Mouse (Mus musculus) thymus, postnatal 0 days (tissue): ENCODE data around the gene Mettl18. TPM values are rescaled to one million over a fixed set of nuclear protein-coding genes. Genes with fewer than 3 reads are reported as not detected.
"Not testable (repeated sequence)": the region's sequence is repeated elsewhere in the genome, so short reads cannot be mapped to it uniquely, and the experiment has no call there.

Experiments used
- DNase-seq: peaks from one replicate; pipeline ENCODE4 v3.0.0-alpha.2; 2015; ENCODE audit warnings: low spot score
- polyA plus RNA-seq: library from polyadenylated mRNA; unstranded; fragments of >200 nt; fragmentation: Nextera tagmentation; extraction: Ambion mirVana; gene quantifications from 2 replicates; pipeline ENCODE4 v1.2.1, GENCODE M21; 2015

The Mettl18 gene
- polyA plus RNA-seq: 16.0 and 17.3 TPM in 2 replicates

DNA sequence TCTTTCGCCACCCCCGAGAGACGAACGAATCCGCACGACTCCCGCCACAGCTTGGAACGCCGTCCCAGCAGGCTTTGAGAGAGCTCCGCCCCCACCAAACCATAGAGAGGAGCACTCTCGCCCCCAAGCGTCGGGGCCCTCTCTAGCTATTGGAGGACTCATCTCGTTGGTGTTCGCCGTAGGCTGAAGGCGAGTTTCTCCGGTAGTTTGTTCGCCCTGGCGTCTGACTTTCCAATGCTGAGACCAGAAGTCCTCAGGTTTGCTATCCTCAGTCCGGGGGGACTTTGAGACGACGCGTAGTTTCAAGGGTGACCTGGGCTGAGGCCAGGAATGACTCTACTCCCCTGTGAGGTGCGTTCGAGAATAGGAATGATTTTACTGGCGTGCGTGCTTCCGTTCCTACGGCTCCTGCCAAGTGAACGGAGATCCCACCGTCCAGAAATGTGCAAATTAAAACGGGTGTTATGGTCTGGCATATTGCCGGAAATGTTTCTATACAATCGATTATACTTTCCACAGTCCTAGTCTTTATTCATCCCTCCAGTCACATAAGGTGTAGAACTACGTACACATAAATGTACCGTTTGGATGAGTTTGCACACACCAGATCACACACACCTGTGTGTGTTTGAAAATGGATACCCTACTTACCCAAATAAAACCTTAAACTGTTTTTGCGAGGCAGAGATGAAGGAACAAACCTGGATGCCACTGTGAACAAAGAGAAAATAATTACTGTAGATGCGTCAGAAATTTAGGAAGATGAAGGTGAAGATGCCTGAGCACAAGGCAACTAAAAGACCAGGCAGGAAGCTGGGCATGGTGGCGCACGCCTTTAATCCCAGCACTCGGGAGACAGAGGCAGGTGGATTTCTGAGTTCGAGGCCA is at the start of gene Mettl18, which contains the start of gene BC055324:
TSS of gene Mettl18 (plus strand) at position 169 of the 888 bp plus-strand sequence.
TSS of gene BC055324 (minus strand) at position 76 of the 888 bp plus-strand sequence.
- DNase-seq: peak; percentile 92

DNA sequence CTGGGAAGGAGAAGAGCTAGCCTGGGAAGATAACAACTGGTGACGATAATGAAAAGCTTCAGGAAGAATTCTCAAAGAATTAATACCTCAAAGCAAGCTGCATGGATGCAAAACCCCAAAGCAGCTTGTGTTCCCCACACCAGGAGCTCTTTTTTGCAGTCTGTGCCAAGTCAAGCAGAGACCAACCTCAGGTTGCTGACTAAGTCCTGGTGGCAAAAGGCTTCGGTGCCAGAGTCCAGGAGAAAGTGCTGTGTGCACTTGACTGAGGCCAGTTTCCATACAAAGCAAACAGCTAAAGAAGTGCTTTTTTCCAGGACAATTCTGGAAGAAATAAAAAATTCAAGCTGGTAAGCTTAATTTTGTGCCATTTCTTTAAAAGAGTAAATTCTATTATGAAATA is 41.3 kb upstream of the Mettl18 start:
- no peak for DNase-seq

DNA sequence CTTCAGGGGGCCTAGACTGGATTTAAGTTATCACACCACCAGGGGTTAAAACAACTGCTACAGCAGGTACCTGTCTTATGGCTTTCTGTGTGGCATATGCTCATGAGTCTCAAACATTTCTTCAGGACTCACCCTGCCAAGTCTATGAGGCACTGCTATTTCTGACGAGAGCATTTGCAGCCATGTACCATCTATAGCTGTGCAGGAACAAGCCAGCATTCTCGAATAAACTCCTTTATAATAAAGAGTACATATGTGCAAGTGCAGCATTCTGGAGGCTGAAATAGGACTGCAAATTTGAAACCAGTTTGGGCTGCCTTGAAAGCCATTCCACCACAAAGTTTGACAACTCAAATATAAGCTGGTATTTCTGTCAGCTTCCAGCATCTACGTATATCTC is 36.7 kb upstream of the Mettl18 start:
- no peak for DNase-seq

DNA sequence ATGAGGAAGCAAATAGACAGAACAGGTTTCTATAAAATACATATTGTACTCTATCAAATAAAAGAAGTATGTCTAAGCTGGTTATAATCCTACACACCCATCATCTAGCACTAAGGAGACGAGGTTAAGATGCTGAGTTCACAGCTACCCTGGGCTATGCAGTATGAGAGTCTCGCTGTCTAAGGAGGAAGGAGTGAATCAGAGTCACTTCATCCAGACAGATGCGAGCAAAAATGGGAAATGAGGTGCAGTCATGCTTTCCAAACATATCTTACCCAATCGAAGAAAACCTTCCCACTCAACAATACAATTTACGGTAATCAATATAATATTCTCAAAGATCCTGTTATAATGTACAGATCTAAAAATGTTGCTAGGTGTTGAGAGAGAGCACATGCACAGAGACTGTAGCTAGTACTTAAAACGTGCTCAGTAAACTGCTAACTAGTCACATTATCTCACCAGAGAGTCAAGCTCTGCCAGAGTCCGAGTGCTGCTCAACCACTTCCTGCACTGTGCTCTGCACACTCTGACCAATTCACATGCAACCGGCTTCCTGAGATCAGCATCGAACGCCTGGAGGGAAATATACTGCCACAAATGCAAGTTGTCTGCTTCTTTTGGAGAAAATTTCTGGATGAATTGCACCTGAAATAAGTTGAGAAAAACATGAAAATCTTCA is 30.5 kb upstream of the Mettl18 start:
- no peak for DNase-seq

DNA sequence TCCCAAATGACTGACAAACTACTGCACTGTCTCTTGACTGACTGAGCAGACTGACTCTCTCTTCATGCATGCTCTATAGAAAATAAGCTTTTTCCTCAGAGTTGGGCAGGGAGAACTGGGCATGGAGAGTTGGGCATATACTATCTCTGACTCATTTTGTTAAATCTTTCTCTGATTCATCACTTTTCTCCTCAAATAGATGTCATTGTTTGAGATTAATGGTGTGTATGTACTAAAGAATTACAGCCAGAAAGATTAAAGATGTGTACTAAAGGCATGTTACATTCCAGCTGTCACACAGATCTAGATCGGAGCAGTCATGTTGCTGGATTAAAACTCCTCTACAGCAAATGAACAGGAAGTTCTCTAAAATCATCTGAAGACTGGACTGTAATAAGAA is 20.2 kb upstream of the Mettl18 start:
- DNase-seq: no peak

DNA sequence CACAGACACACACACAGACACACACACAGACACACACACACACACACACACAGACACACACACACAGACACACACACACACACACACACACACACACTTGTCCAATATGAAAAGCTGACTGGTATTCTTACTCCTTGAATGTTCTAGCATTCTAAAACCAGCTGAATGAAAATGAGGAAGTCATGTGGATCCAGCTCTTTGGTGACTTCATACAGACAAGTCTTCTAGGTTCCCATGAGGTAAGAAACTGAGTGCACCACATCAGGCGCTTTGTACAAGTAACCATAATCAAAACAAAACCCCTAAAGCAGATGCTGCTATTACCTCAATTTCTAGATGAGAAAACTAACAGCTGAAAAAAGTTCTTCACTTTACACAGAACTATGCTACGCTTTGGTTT is 19.6 kb upstream of the Mettl18 start:
- DNase-seq: no peak

DNA sequence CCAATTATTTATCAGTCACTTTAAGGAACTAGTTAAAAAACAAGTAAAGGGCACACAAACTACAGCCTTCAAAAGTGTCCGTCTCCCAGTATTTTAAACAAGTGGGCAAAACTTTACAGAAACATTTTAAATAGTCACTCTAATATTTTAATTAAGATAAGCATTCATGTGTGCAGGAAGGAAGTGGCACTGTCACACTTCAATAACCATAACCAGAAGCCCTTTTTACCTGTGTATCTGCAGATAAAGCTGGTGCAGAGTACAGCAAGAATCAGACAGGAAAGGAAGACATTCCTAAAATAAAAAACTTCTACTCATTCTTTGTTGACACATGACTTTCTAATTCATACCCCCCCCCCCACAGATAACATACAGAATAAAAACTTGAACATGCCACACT is 18.2 kb upstream of the Mettl18 start:
- DNase-seq: no peak

DNA sequence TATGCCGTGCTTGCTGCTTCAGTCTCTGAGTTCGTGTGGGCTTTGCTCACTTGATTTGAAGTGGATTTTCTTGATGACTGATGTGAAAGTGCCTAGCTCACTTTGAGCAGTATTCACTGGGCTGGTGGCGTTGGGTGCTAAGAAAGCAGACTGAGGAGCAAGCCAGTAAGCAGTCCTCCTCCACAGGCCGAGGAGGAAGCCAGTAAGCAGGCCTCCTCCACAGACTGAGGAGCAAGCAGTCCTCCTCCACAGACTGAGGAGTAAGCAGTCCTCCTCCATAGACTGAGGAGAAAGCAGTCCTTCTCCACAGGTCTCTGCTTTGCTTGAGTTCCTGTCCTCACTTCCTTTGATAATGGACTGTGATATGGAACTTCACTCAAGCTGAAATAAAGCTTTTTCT is 2.3 kb upstream of the Mettl18 start:
- DNase-seq: no peak

DNA sequence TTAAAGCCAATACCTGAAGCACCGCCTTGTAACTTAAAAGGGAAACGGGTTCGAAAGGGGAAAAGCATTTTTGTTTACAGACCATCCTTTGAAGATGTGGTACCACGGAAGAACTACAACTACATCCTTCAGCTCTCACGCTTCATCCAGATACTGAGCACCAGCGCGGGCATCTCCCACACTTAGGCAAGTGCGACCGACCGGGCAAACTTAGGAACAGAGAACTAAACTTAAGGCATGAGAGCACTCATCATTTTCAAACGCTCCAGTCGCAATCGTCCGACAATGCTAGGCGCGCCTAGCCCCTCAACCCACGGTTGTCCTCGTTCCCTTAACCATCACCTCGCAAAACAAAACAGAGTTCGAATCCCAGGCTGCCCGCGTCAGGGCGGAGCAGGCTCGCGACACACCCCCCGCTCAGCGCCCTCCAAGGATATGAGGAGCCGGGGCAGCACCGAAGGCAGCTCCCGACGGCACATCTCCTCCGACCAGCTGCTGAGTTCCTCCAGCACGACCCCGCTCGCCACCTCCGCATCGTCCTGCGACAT is 442 bp upstream of the Mettl18 start:
- no peak for DNase-seq

DNA sequence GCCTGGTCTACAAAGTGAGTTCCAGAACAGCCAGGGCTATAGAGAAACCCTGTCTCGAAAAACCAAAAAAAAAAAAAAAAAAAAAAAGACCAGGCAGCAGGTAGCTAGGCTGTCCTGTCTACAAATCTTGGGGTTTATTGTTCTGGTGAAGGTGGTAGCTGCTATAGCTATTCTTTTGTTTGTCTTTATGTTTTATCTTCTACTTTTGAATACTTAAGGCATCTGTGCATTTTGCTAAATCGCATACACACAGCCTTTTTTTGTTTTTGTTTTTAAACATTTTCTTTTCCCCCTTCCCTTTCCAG is 872 bp downstream of the Mettl18 start:
- no peak for DNase-seq

DNA sequence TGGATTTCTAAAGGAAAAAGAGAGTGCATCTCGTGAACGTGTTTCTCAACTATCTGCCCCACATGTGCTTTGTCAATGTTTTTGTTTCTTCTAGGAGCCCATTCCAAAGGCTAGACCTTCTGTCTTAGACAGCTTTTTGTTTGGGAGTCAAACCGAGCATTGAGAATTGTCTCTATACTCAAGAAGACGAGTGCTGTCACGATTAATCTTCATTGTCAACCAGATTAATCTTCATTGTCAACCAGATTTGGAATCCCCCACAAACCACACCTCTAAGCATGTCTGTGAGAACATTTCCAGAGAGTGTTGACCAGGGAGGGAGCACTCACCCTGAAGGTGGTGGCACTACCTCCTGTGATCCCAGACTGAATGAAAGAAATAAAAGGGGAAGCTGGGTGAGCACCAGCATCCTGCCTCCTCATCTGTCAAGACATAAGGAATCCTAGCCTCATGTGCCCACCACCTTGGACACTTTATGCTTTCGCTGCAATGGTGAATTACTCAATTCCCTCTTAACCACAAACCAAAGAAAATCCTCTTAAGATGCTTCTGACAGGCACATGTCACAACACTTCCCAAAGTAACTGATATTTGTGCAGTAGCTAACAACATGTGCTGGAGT is 7.3 kb downstream of the Mettl18 start:
- DNase-seq: no peak

DNA sequence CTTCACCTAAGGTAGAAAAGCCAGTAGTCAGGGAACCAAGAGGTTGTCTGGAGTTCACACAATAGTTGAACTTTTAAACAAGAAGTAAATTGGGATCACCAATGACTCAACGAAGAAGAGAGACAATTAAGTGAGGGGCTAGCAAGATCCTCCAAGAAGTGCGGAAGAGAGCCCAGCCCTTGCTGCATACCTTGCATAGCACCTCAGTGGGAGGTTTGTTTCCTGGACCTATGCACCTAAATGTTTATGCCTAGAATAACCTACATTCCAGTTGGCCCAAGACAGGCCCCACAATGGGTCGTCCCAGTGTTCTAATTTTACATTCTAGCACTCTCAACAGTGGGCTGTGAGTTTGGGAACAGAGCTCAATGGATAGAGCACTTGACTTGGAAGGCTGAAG is 9.6 kb downstream of the Mettl18 start:
- no peak for DNase-seq

DNA sequence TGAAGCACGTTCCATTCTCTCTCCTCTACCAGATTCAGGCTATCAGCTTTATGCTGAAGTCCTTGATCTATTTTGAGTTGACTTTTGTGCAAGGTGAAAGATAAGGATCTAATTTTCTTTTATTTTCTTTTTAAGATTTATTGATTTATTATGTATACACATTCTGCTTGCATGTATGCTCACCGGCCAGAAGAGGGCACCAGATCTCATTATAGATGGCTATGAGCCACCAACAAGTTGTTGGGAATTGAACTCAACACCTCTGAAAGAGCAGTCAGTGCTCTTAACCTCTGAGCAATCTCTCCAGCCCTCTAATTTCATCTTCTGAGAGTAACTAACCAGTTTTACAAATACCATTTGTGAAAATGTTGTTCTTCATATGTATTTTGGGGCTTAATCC is 14.5 kb downstream of the Mettl18 start:
- DNase-seq: peak; percentile 52

DNA sequence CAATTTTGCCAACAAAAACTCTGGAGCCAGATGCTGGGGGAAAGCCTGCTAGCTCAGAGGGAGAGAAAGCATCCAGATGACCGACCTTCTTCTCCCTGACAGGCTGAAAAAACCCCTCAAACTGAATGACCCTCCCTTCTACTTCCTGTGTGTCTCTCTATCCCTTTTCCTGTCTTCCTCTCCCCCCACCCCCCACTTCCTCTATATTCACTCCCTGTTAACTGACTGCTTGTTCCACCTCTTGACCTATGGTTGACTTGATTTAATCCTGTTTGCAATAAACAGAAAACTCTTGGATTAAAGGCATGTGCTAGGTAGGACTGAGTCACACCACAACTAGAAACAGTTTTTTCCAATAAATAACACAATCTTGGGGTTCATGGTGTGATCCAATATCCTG is 19.9 kb downstream of the Mettl18 start:
- DNase-seq: no peak

DNA sequence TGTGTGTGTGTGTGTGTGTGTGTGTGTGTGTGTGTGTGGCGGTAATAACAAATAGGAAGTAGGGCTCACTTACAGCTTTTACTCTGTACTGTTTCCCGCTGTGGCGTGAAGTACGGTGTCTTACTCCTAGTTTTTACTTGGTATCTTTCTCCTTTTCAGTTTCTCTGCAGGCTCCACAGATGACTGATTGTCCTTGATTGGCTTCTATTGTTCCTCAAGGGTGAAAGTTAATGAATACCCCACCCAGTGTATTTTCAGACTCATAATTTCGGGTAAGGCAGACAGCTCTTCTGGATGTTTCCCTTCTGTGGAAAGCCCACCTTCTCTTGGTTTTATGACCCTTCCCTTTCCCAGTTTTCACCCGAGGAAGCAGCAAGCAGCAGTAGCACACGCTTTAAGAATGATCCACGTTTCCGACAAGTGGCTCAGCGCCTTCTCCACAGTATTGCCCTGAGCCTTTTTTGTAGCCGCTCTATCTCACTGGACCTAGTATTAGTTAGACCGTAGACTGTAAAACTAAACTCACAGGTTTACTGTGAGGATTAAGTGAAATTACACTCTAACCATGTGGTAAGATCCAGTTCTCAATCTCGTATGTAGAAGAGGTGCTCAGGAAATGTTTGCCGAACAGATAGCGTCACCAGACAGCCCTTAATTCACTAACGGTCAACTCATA is 23.7 kb downstream of the Mettl18 start:
- DNase-seq: no peak

DNA sequence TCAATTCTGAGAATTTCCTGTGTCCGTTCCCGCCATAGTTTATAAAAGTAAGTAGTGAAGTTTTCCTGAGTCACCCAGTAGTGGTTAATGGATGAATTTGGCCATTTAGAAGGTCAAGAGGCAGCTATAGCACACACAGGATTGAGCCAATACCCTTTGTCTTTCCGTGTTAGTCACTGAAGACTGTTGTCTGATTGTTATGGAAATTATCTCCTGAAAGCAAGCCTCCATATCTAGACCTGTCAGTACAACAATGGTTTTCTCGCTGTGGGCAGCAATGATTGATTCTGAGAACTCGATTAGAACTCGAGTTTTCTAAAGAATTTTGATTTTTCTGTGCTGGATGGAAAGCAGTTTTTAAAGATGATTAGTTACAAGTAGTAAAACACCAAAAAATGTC is 25.1 kb downstream of the Mettl18 start:
- no peak for DNase-seq

DNA sequence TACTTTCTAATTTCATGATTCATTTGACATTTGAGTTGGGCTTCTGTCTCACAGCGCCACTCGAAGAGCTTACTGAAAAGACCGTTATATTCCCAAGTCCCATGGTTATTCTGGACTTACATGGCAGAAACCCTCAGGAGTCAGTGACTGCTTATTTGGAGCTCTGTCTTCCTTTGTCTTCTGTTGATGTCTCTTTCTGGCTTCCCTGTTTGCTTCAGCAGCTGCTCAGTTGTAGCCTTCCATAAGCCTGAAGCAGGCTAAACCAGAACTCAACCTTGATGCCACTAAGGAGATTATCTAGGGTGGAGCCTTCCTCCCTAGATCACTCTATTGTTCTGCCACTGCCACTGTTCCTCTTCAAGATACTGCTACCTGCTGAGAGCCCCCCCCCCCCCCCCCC is 26.1 kb downstream of the Mettl18 start:
- not testable (repeated sequence) for DNase-seq

DNA sequence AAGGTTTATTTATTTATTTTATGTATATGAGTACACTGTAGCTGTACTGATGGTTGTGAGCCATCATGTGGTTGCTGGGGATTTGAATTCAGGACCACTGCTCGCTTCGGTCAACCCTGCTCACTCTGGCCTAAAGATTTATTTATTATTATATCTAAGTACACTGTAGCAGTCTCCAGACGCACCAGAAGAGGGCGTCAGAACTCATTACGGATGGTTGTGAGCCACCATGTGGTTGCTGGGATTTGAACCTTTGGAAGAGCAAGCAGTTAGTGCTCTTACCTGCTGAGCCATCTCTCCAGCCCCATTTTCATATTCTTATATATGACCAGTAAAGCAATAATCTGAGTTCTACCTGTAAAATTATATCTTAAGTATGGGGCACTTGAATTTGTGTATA is 27.4 kb downstream of the Mettl18 start:
- not testable (repeated sequence) for DNase-seq

DNA sequence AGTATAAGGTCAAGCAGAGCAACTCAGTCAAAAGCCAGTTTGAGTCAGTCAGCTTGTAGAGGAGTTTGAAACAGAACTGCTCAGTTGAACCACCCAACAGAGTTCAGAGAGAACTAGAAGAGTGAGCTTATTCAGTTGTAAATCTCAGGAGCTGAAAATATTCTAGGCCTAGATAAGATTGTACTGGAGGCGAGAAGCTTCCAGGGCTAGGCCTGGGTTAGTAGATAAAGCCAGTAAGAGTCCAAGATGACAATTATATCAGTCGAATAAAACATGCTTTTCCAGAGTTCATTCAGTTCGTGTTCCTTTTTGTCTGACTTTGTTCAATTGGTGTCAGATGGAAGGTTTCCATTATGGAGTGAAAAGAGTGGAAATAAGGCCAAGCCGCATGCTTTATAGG is 31.0 kb downstream of the Mettl18 start:
- DNase-seq: no peak

DNA sequence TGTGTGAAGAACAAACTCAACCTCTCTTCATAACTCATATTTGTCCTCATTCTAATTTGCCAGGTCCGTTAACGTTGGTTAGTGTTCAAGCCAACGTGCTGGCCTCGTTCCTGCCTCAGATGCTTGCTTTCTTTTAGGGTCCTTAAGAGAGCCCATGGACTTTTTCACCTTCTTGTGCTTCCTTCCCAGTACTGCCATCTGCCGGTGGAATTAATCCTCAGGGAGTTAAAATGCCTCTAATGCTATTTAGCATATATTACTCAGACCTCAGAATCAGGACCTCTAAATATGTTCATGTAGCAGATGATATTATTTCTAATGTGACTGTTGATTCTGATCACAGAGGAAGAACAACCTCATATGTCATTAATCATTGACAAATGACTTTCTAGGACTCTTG is 32.7 kb downstream of the Mettl18 start:
- DNase-seq: peak; percentile 26

DNA sequence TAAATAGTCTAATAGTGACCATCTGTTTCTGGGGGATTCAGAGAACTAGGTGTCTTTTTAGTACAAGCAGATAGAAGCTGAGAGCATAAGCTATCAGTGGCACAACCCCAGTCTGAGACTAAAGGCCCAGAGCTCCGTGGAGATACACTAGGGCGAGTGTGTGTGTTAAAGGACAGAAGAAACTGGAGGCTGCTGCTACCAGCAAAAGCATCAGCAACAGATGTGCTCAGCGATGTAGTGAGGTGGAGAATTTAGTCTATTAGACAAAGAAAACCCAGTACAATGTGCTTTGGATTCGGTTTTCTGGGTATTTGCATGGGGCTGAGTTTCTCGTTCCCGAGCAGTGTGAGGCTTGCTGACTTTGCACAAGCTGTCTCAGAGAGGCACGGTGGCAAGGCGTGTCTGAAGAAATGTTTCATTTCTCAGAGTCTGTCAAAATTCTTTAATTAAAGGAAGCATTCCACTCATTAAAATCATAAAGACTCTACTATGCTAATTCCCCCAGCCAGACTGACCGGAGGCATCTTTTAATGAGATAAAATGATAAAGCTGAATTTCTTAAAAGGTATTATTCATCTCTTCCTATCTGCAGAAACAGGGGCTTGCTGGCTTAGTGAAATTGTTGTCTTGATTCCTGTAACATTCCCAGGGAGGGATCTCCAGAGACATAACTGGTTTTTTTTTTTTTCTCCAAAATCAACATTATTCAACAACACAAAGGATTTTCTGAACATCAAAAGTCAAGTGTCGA is 45.9 kb downstream of the Mettl18 start:
- no peak for DNase-seq
